Mouse (Mus musculus) MEL (cell line): ENCODE data around the gene Arap1. TPM values are rescaled to one million over a fixed set of nuclear protein-coding genes. Genes with fewer than 3 reads are reported as not detected.

Experiments
- DNase-seq: peaks from one replicate; pipeline ENCODE4 v3.0.0; 2011; ENCODE audit warnings: low read depth, low spot score
- H3K27ac ChIP-seq: 2 replicates; pipeline ENCODE4 v1.5.1; 2012; ENCODE audit warnings: low read depth, mild to moderate bottlenecking, control low read depth, low read length, moderate library complexity; ENCODE audit not compliant: control insufficient read depth
- H3K27me3 ChIP-seq, 2 experiments: fragments of 150-350 bp in 1 of 2; sonication (generic) in 1 of 2; 2 replicates each; pipeline ENCODE4 v1.6.1; 2012; ENCODE audit warnings: low read length in 2 of 2, mild to moderate bottlenecking in 2 of 2, improper control_type of control experiment in 1 of 2, moderate library complexity in 1 of 2; ENCODE audit not compliant: insufficient read depth in 2 of 2, control insufficient read depth in 1 of 2
- H3K36me3 ChIP-seq, 2 experiments: 2 replicates each; pipeline ENCODE4 v1.6.1; 2012 to 2014; ENCODE audit warnings: low read length in 2 of 2, improper control_type of control experiment in 1 of 2, inconsistent platforms in 1 of 2, mild to moderate bottlenecking in 1 of 2; ENCODE audit not compliant: insufficient read depth in 2 of 2, control insufficient read depth in 1 of 2
- H3K4me1 ChIP-seq, 2 experiments: fragments of 150-350 bp in 1 of 2; sonication (generic) in 1 of 2; 2 replicates each; pipeline ENCODE4 v1.6.1; 2012; ENCODE audit warnings: low read length in 2 of 2, improper control_type of control experiment in 1 of 2, mild to moderate bottlenecking in 1 of 2; ENCODE audit not compliant: insufficient read depth in 2 of 2, control insufficient read depth in 1 of 2
- H3K4me3 ChIP-seq, 2 experiments: fragments of 150-350 bp in 1 of 2; sonication (generic) in 1 of 2; 2 replicates each; pipeline ENCODE4 v1.5.1; 2012; ENCODE audit warnings: low read depth in 2 of 2, low read length in 2 of 2, mild to moderate bottlenecking in 2 of 2, moderate library complexity in 2 of 2, control low read depth in 1 of 2, improper control_type of control experiment in 1 of 2; ENCODE audit not compliant: control insufficient read depth in 1 of 2, insufficient read depth in 1 of 2
- H3K79me2 ChIP-seq: 2 replicates; pipeline ENCODE4 v1.6.1; 2012; ENCODE audit warnings: mild to moderate bottlenecking, low read length, moderate library complexity; ENCODE audit not compliant: control insufficient read depth, poor library complexity, insufficient read depth
- H3K9ac ChIP-seq: 2 replicates; pipeline ENCODE4 v1.6.1; 2012; ENCODE audit warnings: low read depth, mild to moderate bottlenecking, control low read depth, low read length, moderate library complexity; ENCODE audit not compliant: control insufficient read depth, poor library complexity, severe bottlenecking
- H3K9me3 ChIP-seq: fragments of 150-350 bp; sonication (generic); replicated peaks from 2 replicates; pipeline ENCODE4 v1.6.1; 2012; ENCODE audit warnings: mild to moderate bottlenecking, low read length, improper control_type of control experiment, moderate library complexity; ENCODE audit not compliant: insufficient read depth
- CHD1 ChIP-seq: IDR thresholded peaks from 2 replicates; pipeline ENCODE4 v1.6.1; 2012; ENCODE audit warnings: low read depth, mild to moderate bottlenecking, inconsistent platforms, low read length, improper control_type of control experiment
- CHD2 ChIP-seq: IDR thresholded peaks from 2 replicates; pipeline ENCODE4 v1.6.1; 2011; ENCODE audit warnings: low read length, improper control_type of control experiment
- CTCF ChIP-seq, 3 experiments: IDR thresholded peaks in 2 of 3; conservative IDR thresholded peaks in 1 of 3; 2 replicates each; pipeline ENCODE4 v1.5.1; 2011 to 2012; ENCODE audit warnings: low read length in 3 of 3, low read depth in 2 of 3, mild to moderate bottlenecking in 2 of 3, improper control_type of control experiment in 1 of 3, inconsistent platforms in 1 of 3, mixed read lengths in 1 of 3, moderate library complexity in 1 of 3; ENCODE audit not compliant: control insufficient read depth in 1 of 3, insufficient read depth in 1 of 3, poor library complexity in 1 of 3, severe bottlenecking in 1 of 3
- E2F4 ChIP-seq: IDR thresholded peaks from 2 replicates; pipeline ENCODE4 v1.6.1; 2011; ENCODE audit warnings: low read depth, low read length, improper control_type of control experiment, borderline replicate concordance
- ELF1 ChIP-seq: IDR thresholded peaks from 2 replicates; pipeline ENCODE4 v1.6.1; 2014; ENCODE audit warnings: low read depth, mild to moderate bottlenecking, inconsistent platforms, low read length, improper control_type of control experiment, moderate library complexity
- EP300 ChIP-seq, 2 experiments: IDR thresholded peaks; 2 replicates each; pipeline ENCODE4 v1.6.1; 2011; ENCODE audit warnings: improper control_type of control experiment in 2 of 2, low read length in 2 of 2, low read depth in 1 of 2, mild to moderate bottlenecking in 1 of 2
- GABPA ChIP-seq: IDR thresholded peaks from 2 replicates; pipeline ENCODE4 v1.6.1; 2012; ENCODE audit warnings: low read depth, mild to moderate bottlenecking, inconsistent platforms, low read length, improper control_type of control experiment, moderate library complexity
- GATA1 ChIP-seq: IDR thresholded peaks from 2 replicates; pipeline ENCODE4 v1.6.1; 2011; ENCODE audit warnings: low read depth, low read length, improper control_type of control experiment
- HCFC1 ChIP-seq: IDR thresholded peaks from 2 replicates; pipeline ENCODE4 v1.6.1; 2012; ENCODE audit warnings: low read depth, mild to moderate bottlenecking, inconsistent platforms, low read length, improper control_type of control experiment, moderate library complexity
- JUND ChIP-seq: IDR thresholded peaks from 2 replicates; pipeline ENCODE4 v1.6.1; 2011; ENCODE audit warnings: low read depth, mild to moderate bottlenecking, improper control_type of control experiment, low read length
- KAT2A ChIP-seq: conservative IDR thresholded peaks from 2 replicates; pipeline ENCODE4 v1.6.1; 2012; ENCODE audit warnings: low read depth, low read length, improper control_type of control experiment, inconsistent platforms
- MAFK ChIP-seq: IDR thresholded peaks from 2 replicates; pipeline ENCODE4 v1.6.1; 2011; ENCODE audit warnings: low read depth, mild to moderate bottlenecking, low read length, improper control_type of control experiment, borderline replicate concordance
- MAX ChIP-seq: IDR thresholded peaks from 2 replicates; pipeline ENCODE4 v1.6.1; 2011; ENCODE audit warnings: low read length, improper control_type of control experiment
- MAZ ChIP-seq: IDR thresholded peaks from 2 replicates; pipeline ENCODE4 v1.6.1; 2012; ENCODE audit warnings: low read depth, mild to moderate bottlenecking, inconsistent platforms, low read length, improper control_type of control experiment
- MEF2A ChIP-seq: IDR thresholded peaks from 2 replicates; pipeline ENCODE4 v1.6.1; 2014; ENCODE audit warnings: low read depth, mild to moderate bottlenecking, inconsistent platforms, low read length, improper control_type of control experiment; ENCODE audit not compliant: poor library complexity, insufficient replicate concordance, severe bottlenecking; ENCODE audit errors: extremely low read depth
- MYC ChIP-seq: IDR thresholded peaks from 2 replicates; pipeline ENCODE4 v1.6.1; 2011; ENCODE audit warnings: low read depth, mild to moderate bottlenecking, low read length, improper control_type of control experiment, moderate library complexity
- NELFE ChIP-seq: IDR thresholded peaks from 2 replicates; pipeline ENCODE4 v1.6.1; 2011; ENCODE audit warnings: low read depth, low read length, improper control_type of control experiment
- POLR2A ChIP-seq, 2 experiments: IDR thresholded peaks; 2 replicates each; pipeline ENCODE4 v1.6.1; 2011 to 2012; ENCODE audit warnings: low read length in 2 of 2, mild to moderate bottlenecking in 2 of 2, control low read depth in 1 of 2, improper control_type of control experiment in 1 of 2, low read depth in 1 of 2, moderate library complexity in 1 of 2; ENCODE audit not compliant: control insufficient read depth in 1 of 2, insufficient read depth in 1 of 2, poor library complexity in 1 of 2
- POLR2AphosphoS2 ChIP-seq: IDR thresholded peaks from 2 replicates; pipeline ENCODE4 v1.6.1; 2011; ENCODE audit warnings: low read length, improper control_type of control experiment
- SIN3A ChIP-seq: IDR thresholded peaks from 2 replicates; pipeline ENCODE4 v1.6.1; 2012; ENCODE audit warnings: low read length, improper control_type of control experiment, inconsistent platforms
- SMC3 ChIP-seq: IDR thresholded peaks from 2 replicates; pipeline ENCODE4 v1.6.1; 2011; ENCODE audit warnings: low read depth, low read length, improper control_type of control experiment
- TAL1 ChIP-seq: IDR thresholded peaks from 2 replicates; pipeline ENCODE4 v1.6.1; 2012; ENCODE audit warnings: mild to moderate bottlenecking, inconsistent platforms, low read length, moderate library complexity, mixed read lengths
- TBP ChIP-seq: IDR thresholded peaks from 2 replicates; pipeline ENCODE4 v1.8.0; 2011; ENCODE audit warnings: low read depth, low read length, improper control_type of control experiment
- TCF12 ChIP-seq: IDR thresholded peaks from 2 replicates; pipeline ENCODE4 v1.6.1; 2014; ENCODE audit warnings: low read depth, mild to moderate bottlenecking, inconsistent platforms, low read length, improper control_type of control experiment, moderate library complexity
- UBTF ChIP-seq: IDR thresholded peaks from 2 replicates; pipeline ENCODE4 v1.6.1; 2012; ENCODE audit warnings: low read depth, mild to moderate bottlenecking, inconsistent platforms, low read length, improper control_type of control experiment, moderate library complexity, borderline replicate concordance; ENCODE audit not compliant: insufficient read depth
- USF1 ChIP-seq: IDR thresholded peaks from 2 replicates; pipeline ENCODE4 v1.6.1; 2014; ENCODE audit warnings: low read depth, mild to moderate bottlenecking, inconsistent platforms, low read length, improper control_type of control experiment, moderate library complexity
- USF2 ChIP-seq, 2 experiments: IDR thresholded peaks; 2 replicates each; pipeline ENCODE4 v1.6.1; 2011 to 2012; ENCODE audit warnings: improper control_type of control experiment in 2 of 2, low read length in 2 of 2, borderline replicate concordance in 1 of 2, inconsistent platforms in 1 of 2, low read depth in 1 of 2, mild to moderate bottlenecking in 1 of 2; ENCODE audit not compliant: insufficient read depth in 1 of 2
- ZC3H11A ChIP-seq: IDR thresholded peaks from 2 replicates; pipeline ENCODE4 v1.6.1; 2012; ENCODE audit warnings: low read depth, mild to moderate bottlenecking, inconsistent platforms, low read length, improper control_type of control experiment
- ZKSCAN1 ChIP-seq: IDR thresholded peaks from 2 replicates; pipeline ENCODE4 v1.6.1; 2012; ENCODE audit warnings: low read depth, mild to moderate bottlenecking, inconsistent platforms, low read length, improper control_type of control experiment, moderate library complexity
- ZMIZ1 ChIP-seq: IDR thresholded peaks from 2 replicates; pipeline ENCODE4 v1.6.1; 2012; ENCODE audit warnings: low read depth, mild to moderate bottlenecking, inconsistent platforms, low read length, improper control_type of control experiment, moderate library complexity
- ZNF384 ChIP-seq: IDR thresholded peaks from 2 replicates; pipeline ENCODE4 v1.6.1; 2012; ENCODE audit warnings: low read depth, mild to moderate bottlenecking, inconsistent platforms, low read length, improper control_type of control experiment
- polyA plus RNA-seq, 2 experiments: library from polyadenylated mRNA; stranded (reverse) in 1 of 2; unstranded in 1 of 2; fragments of >175 nt in 1 of 2; fragments of >200 nt in 1 of 2; gene quantifications; 2 replicates each; pipeline versions ENCODE4 v1.2.1 to v1.2.4; 2012; ENCODE audit warnings: low replicate concordance in 2 of 2, low read depth in 1 of 2; ENCODE audit not compliant: insufficient read length in 2 of 2, insufficient read depth in 1 of 2, missing spikeins in 1 of 2
- total RNA-seq: library from RNA; depleted of rRNA; stranded (reverse); fragments of 300-350 nt; gene quantifications from 2 replicates; pipeline ENCODE4 v1.2.3, GENCODE M21; 2012

Arap1 gene
- total and polyA plus RNA-seq, 3 experiments = 13.6 to 27.1 TPM; not detected in 1

DNA sequence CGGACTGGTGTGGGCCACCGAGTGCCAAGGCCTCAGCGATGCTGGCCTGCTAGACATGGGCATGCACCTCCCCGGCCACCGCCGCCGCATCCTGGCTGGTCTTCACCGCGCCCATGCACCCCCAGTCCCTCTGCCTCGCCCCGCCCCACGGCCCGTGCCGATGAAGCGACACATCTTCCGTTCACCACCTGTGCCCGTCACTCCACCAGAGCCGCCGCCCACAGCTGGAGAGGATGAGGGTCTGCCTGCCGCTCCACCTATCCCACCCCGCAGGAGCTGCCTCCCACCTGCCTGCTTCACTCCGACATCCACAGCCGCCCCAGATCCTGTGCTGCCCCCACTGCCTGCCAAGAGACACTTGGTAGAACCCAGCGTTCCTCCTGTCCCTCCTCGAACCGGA, 25.2 kb downstream of the Arap1 start:
- no peak overlapping the region for H3K4me3 ChIP-seq

DNA sequence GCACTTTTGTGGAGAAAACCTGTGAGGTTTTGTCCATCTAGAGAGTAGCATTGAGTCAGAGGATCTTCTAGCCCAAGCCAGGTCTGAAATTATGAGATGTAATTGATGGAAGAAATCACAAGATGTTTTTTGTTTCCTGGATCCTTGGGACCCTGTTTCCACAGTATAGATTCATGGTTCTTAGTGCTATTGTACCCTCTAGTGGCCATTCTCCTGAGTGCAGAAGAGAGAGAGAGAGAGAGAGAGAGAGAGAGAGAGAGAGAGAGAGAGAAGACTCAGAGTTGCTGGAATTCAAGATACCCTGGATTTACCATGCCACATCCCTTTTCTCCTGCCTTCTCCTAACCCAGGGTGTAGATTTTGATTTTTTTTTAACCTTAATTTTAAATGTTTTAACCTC, 26.3 kb downstream of the Arap1 start:
- Histone ChIP-seq H3K27ac (no peak overlapping the region), H3K4me3 (no peak overlapping the region), H3K9ac (no peak overlapping the region), H3K36me3 (peaks cover 0 to 6% of the 10 kb centered on the region in 2 experiments; a peak in 2 of 4 replicates), H3K79me2 (no peaks in the 10 kb centered on the region), H3K4me1 (peaks cover 2 to 4% of the 10 kb centered on the region in 2 experiments; a peak in 3 of 4 replicates), H3K27me3 (no peaks in the 10 kb centered on the region), H3K9me3 (no peaks in the 10 kb centered on the region)
- DNase-seq = peak; percentile 51
- TF ChIP-seq HCFC1 = no peak
- no peak for TF ChIP-seq POLR2A (IDR thresholded peaks at IDR 0.05; ENCODE audit: control insufficient read depth in 1 of 2, insufficient read depth in 1 of 2, low read depth in 1 of 2, low read length in 2 of 2, poor library complexity in 1 of 2)
- no peak for TF ChIP-seq E2F4
- no peak for TF ChIP-seq ZNF384
- TF ChIP-seq SIN3A = no peak
- TF ChIP-seq USF1 = no peak
- no peak for TF ChIP-seq MAX
- TF ChIP-seq MEF2A = no peak
- TF ChIP-seq ZC3H11A = peak; percentile 38
- TF ChIP-seq POLR2AphosphoS2 = no peak
- TF ChIP-seq GABPA = no peak
- TF ChIP-seq NELFE = no peak
- TF ChIP-seq CHD2 = no peak
- TF ChIP-seq SMC3 = peak; percentile 59
- no peak for TF ChIP-seq TCF12
- TF ChIP-seq USF2 (IDR thresholded peaks at IDR 0.05; ENCODE audit: borderline replicate concordance in 1 of 2, insufficient read depth in 1 of 2, low read depth in 1 of 2, low read length in 2 of 2) = no peak
- no peak for TF ChIP-seq KAT2A
- TF ChIP-seq MAFK = no peak
- no peak for TF ChIP-seq EP300 (IDR thresholded peaks at IDR 0.05; ENCODE audit: low read depth in 1 of 2, low read length in 2 of 2)
- no peak for TF ChIP-seq ZKSCAN1
- no peak for TF ChIP-seq UBTF
- TF ChIP-seq GATA1 = no peak
- TF ChIP-seq TAL1 = no peak
- TF ChIP-seq MAZ = no peak
- no peak for TF ChIP-seq ZMIZ1
- TF ChIP-seq CHD1 = no peak
- no peak for TF ChIP-seq ELF1
- peak; percentile 97 for TF ChIP-seq JUND
- TF ChIP-seq CTCF (IDR thresholded peaks at IDR 0.05 in 2 of 3, conservative IDR thresholded peaks at IDR 0.05 in 1 of 3; ENCODE audit: control insufficient read depth in 1 of 3, insufficient read depth in 1 of 3, low read depth in 2 of 3, low read length in 3 of 3, poor library complexity in 1 of 3, severe bottlenecking in 1 of 3) = peak; percentile 4 to 65 (median 21); a peak in 3 of 6 replicates
- TF ChIP-seq MYC = no peak
- no peak for TF ChIP-seq TBP

More for the DNA sequence above, 25.2 kb downstream of the Arap1 start:
- Histone ChIP-seq H3K9me3 (no peaks in the 10 kb centered on the region), H3K79me2 (no peaks in the 10 kb centered on the region), H3K27ac (no peak overlapping the region), H3K36me3 (peaks cover 0 to 10% of the 10 kb centered on the region in 2 experiments; a peak in 2 of 4 replicates), H3K27me3 (no peaks in the 10 kb centered on the region), H3K4me1 (peaks cover 5 to 10% of the 10 kb centered on the region in 2 experiments), H3K9ac (no peak overlapping the region)
- TF ChIP-seq HCFC1 = no peak
- no peak for TF ChIP-seq ZKSCAN1
- TF ChIP-seq MEF2A = no peak
- no peak for TF ChIP-seq MYC
- no peak for DNase-seq
